Mouse (Mus musculus): ENCODE data around the gene Inpp4a. TPM values are rescaled to one million over a fixed set of nuclear protein-coding genes. Genes with fewer than 3 reads are reported as not detected.

Inpp4a gene
- 6.3 TPM for polyA plus RNA-seq (2014; fragmentation: Illumina TruSeq; extraction: RNeasy Lipid Tissue Mini Kit (QIAGEN cat#74804); ENCODE audit: low read depth, low replicate concordance)

GRCm38 (mm10) chr1:37299540-37300491 lies at the start of gene Inpp4a:
Inpp4a (plus strand) TSS chr1:37299865.

DNA sequence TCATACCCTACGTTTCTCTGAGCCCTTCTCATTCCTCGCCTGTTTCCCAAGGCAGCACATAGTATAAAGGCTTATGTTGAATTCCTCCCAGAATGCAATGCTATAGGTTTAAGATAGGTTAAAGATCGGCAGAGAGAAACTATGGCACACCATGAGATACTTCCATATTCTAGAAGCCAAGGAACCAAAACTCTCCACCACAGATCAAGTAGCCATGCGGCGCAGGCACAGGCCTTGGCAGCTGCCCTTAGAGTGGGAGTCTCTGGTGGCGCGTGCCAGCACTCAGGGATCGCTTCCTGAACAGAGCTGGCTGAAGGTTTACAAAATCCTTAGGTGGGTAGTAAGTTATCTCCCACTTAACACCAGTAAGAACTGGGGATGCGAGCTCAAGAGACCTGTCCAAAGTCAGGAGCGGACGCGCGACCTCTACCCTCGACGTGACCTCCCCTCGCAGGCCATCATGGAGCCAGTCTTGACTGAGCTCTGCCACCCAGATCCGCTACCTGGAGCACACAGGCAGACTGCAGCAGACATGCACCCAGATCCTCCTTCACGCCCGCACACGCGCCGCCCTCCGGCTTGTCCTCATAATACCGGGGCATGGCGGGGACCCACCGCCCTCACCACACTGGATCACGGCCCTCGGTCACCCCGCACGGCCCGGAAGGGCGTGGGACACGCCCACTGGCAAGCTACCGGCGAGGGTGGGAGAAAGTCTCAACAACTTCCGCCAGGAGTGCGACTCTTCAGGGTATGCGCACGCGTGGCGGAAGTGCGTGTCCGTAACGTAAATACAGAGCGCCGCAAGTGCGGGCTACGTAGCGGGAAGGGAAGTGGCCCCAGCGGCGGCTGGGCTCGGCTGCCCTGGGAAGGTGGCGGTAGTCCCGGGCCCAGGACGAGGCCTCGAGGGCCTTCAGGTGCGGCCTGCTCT lies 130.0 kb downstream of the Inpp4a start, which contains the start of the genes Coa5 and Unc50:
Coa5 (minus strand) TSS at position 738 of the 931 bp plus-strand sequence.
Unc50 (plus strand) TSS at position 774 of the 931 bp plus-strand sequence.

Other genes starting within 250 kb of the Inpp4a start
- gene Cnga3, start 85.4 kb upstream of the Inpp4a start, polyA plus RNA-seq (2014; fragmentation: Illumina TruSeq; extraction: RNeasy Lipid Tissue Mini Kit (QIAGEN cat#74804); ENCODE audit: low read depth, low replicate concordance) = not detected
- 97.0 TPM for gene Coa5, start 130.2 kb downstream of the Inpp4a start, polyA plus RNA-seq (2014; fragmentation: Illumina TruSeq; extraction: RNeasy Lipid Tissue Mini Kit (QIAGEN cat#74804); ENCODE audit: low read depth, low replicate concordance)
- 33.0 TPM for gene Unc50, start 130.3 kb downstream of the Inpp4a start, polyA plus RNA-seq (2014; fragmentation: Illumina TruSeq; extraction: RNeasy Lipid Tissue Mini Kit (QIAGEN cat#74804); ENCODE audit: low read depth, low replicate concordance)
- gene Mgat4a, start 241.2 kb downstream of the Inpp4a start, polyA plus RNA-seq (2014; fragmentation: Illumina TruSeq; extraction: RNeasy Lipid Tissue Mini Kit (QIAGEN cat#74804); ENCODE audit: low read depth, low replicate concordance) = 1.1 TPM

Data from liver, adult 10 weeks (tissue).